Mouse (Mus musculus) small intestine, adult 2 months (tissue): ENCODE measurements around the gene Ifi27l2b.

Experiments used
- CTCF ChIP-seq: fragments of 200-500 bp; IDR thresholded peaks from 2 replicates; pipeline ENCODE4 v1.5.1; 2012; ENCODE audit warnings: low read depth, mild to moderate bottlenecking, control low read depth, inconsistent platforms, low read length, moderate library complexity, mixed read lengths; ENCODE audit not compliant: insufficient replicate concordance, insufficient read length; ENCODE audit errors: extremely low read depth
- POLR2A ChIP-seq: fragments of 200-500 bp; IDR thresholded peaks from 2 replicates; pipeline ENCODE4 v1.6.1; 2012; ENCODE audit warnings: low read depth, mild to moderate bottlenecking, control low read depth, inconsistent platforms, low read length, moderate library complexity

- TF ChIP-seq CTCF = no peak
- no peak for TF ChIP-seq POLR2A
Observed at GRCm38 (mm10) chr12:103503300-103503699, 46.3 kb upstream of the Ifi27l2b start.
